Mouse (Mus musculus): ENCODE measurements around the gene Hdac4.

GRCm38 (mm10) chr1:92212003-92212750 is 16.7 kb upstream of the Hdac4 start:
- no peak for TF ChIP-seq POLR2A (IDR thresholded peaks at IDR 0.05; ENCODE audit: borderline replicate concordance, low read depth, low read length)
- TF ChIP-seq CTCF (IDR thresholded peaks at IDR 0.05; ENCODE audit: low read depth, low read length): no peak

Data from bone marrow macrophage, adult 2 months (primary cell).